Mouse (Mus musculus) embryonic facial prominence, embryonic 13.5 days (tissue): Measurements from ENCODE around the gene Slc38a4. TPM values are rescaled to one million over a fixed set of nuclear protein-coding genes. Genes with fewer than 3 reads are reported as not detected.

Experiments
- ATAC-seq: fragments of 200-750 bp; cut with Nextera tagmentation; 2 replicates; pipeline ENCODE4 v1.8.0; 2017; ENCODE audit warnings: low read depth; ENCODE audit not compliant: insufficient number of reproducible peaks, insufficient read depth, low FRiP score, low TSS enrichment
- H3K27ac ChIP-seq: fragments of 300-500 bp; sonication (generic); 2 replicates; pipeline ENCODE4 v1.5.1; 2015; ENCODE audit warnings: moderate library complexity, mild to moderate bottlenecking, inconsistent platforms
- H3K27me3 ChIP-seq: fragments of 300-500 bp; sonication (generic); 2 replicates; pipeline ENCODE4 v1.6.1; 2015; ENCODE audit warnings: mild to moderate bottlenecking, inconsistent platforms
- H3K36me3 ChIP-seq: fragments of 300-500 bp; sonication (generic); 2 replicates; pipeline ENCODE4 v1.6.1; 2015; ENCODE audit warnings: mild to moderate bottlenecking, inconsistent platforms
- H3K4me1 ChIP-seq: fragments of 300-500 bp; sonication (generic); 2 replicates; pipeline ENCODE4 v1.6.1; 2015; ENCODE audit warnings: inconsistent platforms
- H3K4me2 ChIP-seq: fragments of 300-500 bp; sonication (generic); 2 replicates; pipeline ENCODE4 v1.6.1; 2015; ENCODE audit warnings: moderate library complexity, mild to moderate bottlenecking, inconsistent platforms
- H3K4me3 ChIP-seq: fragments of 300-500 bp; sonication (generic); 2 replicates; pipeline ENCODE4 v1.5.1; 2015; ENCODE audit warnings: mild to moderate bottlenecking, inconsistent platforms
- H3K9ac ChIP-seq: fragments of 300-500 bp; sonication (generic); 2 replicates; pipeline ENCODE4 v1.6.1; 2015; ENCODE audit warnings: mild to moderate bottlenecking, inconsistent platforms
- H3K9me3 ChIP-seq: fragments of 300-500 bp; sonication (generic); 2 replicates; pipeline ENCODE4 v1.6.1; 2016; ENCODE audit warnings: inconsistent platforms
- WGBS: fragments of 180-500 bp; shearing (Covaris S2); methylation state at CpG from one replicate; pipeline ENCODE4 v1.1.7; 2015; ENCODE audit warnings: mixed read lengths; 5-methylcytosine and 5-hydroxymethylcytosine counted together
- polyA plus RNA-seq: library from polyadenylated mRNA; unstranded; fragments of >200 nt; fragmentation: Nextera tagmentation; extraction: Ambion mirVana; gene quantifications from 2 replicates; pipeline ENCODE4 v1.2.1, GENCODE M21; 2015

Slc38a4 gene
- polyA plus RNA-seq, 1 experiment from 2014 or later = 46.9 TPM

DNA sequence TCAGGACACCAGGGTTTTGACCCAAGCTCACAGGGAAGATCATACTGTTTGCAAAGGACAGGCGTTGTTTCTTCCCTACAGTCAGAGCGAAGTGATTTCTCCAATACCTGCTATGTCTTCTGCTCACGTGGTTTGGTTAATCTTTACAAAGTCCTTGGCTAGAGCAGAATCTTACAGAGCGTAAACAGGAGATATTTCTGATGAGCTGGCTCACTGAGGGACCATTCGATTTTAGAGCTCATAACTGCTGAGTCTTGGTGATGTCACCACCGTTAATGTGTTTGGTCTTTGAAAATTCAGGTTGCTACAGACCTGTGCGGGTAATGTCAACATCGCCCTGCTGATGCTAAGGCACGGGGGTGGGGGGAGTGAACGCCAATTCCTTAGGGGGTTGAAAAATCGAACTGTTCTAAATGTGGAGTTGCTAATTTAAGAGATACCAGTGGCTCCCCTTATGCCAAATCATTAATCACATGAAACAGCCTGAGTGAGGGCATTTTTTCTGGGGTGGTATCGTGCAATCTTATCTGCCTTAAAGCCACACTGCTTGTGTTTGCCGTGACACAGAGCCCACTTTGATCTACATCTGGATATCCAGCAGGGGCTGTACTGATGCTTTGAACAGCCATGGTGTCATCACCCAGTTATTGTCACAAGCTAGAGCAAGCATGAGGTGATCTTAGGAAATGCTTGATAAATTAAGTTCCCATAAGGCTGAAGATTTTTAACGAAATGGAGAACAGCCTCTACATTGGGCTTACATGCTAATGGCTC lies 44.0 kb downstream of the Slc38a4 start:
- Histone ChIP-seq H3K9ac (no peak overlapping the region), H3K27ac (no peak overlapping the region), H3K4me3 (no peak overlapping the region), H3K9me3 (no peaks in the 10 kb centered on the region), H3K36me3 (peaks cover 15% of the 10 kb centered on the region; the same call in 1 of the 2 replicates), H3K27me3 (no peaks in the 10 kb centered on the region), H3K4me2 (no peak overlapping the region), H3K4me1 (no peaks in the 10 kb centered on the region)
- 92% methylated on average over 14 of the region's 14 CpGs for WGBS
- no peak for ATAC-seq

DNA sequence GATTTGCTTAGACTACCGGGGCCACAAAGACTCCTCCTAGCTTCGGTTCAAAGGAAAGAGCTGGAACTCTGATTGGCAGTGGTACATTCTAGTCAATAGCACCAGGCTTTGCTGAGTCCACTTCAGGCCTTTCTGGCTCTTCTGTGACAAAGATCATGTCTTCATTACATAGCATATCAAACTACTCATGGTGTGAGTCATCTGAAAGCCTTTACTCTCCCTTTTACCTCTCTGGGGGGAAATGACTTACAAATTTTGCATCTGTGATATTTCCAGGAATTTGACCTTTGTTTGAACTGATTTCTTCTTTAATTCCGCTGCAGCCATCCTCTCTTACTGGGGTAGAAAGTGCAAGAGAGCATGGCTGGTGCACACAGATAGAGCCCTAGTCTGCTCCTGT lies 46.5 kb downstream of the Slc38a4 start:
- H3K27ac ChIP-seq = no peak overlapping the region
- H3K27me3 ChIP-seq = no peaks in the 10 kb centered on the region
- no peak overlapping the region for H3K4me2 ChIP-seq
- H3K4me3 ChIP-seq = no peak overlapping the region
- ATAC-seq = no peak
- 73% methylated on average over 3 of the region's 3 CpGs for WGBS
- H3K36me3 ChIP-seq = peaks cover 9% of the 10 kb centered on the region; the same call in 1 of the 2 replicates
- peaks cover 4% of the 10 kb centered on the region for H3K4me1 ChIP-seq
- no peak overlapping the region for H3K9ac ChIP-seq
- H3K9me3 ChIP-seq = no peaks in the 10 kb centered on the region

DNA sequence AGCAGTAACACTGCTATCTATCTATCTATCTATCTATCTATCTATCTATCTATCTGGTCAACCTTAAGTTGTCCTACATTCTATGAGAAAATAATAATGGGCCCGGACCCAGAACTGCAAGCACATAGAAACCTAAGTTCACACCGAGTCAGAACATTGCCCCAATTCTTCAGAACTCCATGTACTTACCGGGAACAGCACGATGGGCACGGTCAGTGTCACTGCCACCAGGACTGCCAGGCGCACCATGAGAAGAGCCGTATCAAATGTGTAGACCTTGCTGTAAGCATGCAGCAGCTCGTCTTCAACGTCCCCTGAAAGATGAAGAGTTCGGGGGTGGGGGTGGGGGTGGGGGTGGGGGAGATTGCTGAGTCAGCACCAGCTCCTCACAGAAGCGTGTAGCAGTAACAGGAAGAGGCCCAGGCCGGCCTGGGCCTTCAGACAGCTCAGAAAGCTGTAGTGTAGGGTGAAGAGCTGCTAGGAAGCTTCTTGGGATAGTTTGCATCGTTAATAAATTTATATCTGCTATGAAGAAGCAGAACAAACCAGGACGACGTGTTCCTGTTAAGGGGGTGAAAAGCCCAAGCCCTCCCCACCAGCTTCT lies 50.0 kb downstream of the Slc38a4 start:
- H3K9ac ChIP-seq = no peak overlapping the region
- peaks cover 9% of the 10 kb centered on the region; the same call in 1 of the 2 replicates for H3K36me3 ChIP-seq
- WGBS = 86% methylated on average over 15 of the region's 15 CpGs
- no peaks in the 10 kb centered on the region for H3K9me3 ChIP-seq
- H3K4me2 ChIP-seq = no peak overlapping the region
- no peak overlapping the region for H3K27ac ChIP-seq
- H3K4me1 ChIP-seq = peaks cover 39% of the 10 kb centered on the region
- no peak overlapping the region for H3K4me3 ChIP-seq
- H3K27me3 ChIP-seq = no peaks in the 10 kb centered on the region
- no peak for ATAC-seq

DNA sequence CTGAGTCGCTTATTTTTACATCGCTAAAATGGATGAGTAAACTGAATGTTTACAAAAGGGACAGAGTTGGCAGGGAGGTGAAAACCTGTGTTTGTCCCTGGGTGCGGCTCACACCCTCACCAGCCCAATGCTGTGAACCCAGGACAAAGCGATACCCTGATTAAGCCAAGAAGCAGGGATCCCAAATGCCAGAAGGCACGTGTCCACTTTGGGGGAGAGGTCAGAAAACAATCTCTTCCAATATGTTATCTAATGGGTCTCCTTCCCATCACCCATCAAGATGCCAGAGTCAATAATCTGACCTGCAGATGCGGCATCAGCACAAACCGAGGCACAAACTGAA lies 51.3 kb downstream of the Slc38a4 start:
- Histone ChIP-seq H3K9ac (no peak overlapping the region), H3K4me2 (no peak overlapping the region), H3K27ac (peak overlapping the region; percentile 63; the same call in 1 of the 2 replicates), H3K36me3 (peaks cover 8% of the 10 kb centered on the region; the same call in 1 of the 2 replicates), H3K4me1 (peaks cover 51% of the 10 kb centered on the region), H3K4me3 (no peak overlapping the region), H3K9me3 (no peaks in the 10 kb centered on the region), H3K27me3 (no peaks in the 10 kb centered on the region)
- no peak for ATAC-seq
- WGBS = 88% methylated on average over 7 of the region's 7 CpGs

DNA sequence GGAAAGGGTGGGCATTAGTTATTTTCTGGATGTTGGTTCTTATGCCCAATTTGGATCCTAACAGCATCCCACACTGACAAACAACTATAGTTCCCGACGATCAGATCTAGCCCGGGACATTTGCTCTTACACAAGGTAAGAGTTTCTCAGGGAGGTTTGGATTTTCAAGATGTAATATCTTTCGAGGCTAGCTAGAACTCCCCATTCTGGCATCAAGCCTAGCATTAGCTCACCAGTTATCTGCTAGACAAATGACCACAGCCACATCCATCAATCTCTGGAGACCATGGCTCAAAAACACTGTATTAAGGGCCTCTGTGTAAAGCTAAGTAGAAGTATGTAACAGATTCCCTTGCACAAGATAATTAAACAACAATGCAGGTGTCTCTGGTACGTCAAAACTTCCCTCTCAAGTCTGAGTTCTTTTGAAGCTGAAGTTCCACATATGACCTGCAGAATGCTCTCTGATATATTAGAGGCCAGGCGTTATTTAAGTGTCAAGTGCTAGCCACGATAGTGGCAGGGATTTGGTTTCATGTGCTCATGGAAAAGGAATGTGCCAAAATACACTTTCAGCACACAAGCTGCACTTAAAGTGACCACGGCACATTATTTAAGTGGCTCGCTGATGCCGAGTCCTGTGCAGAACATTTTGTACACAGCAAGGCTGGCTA lies 51.8 kb downstream of the Slc38a4 start:
- no peak for ATAC-seq
- H3K36me3 ChIP-seq = peaks cover 7% of the 10 kb centered on the region; the same call in 1 of the 2 replicates
- H3K9ac ChIP-seq = no peak overlapping the region
- H3K4me1 ChIP-seq = peaks cover 56% of the 10 kb centered on the region
- 54% methylated on average over 10 of the region's 10 CpGs for WGBS
- H3K4me2 ChIP-seq = no peak overlapping the region
- no peak overlapping the region for H3K4me3 ChIP-seq
- no peaks in the 10 kb centered on the region for H3K9me3 ChIP-seq
- H3K27ac ChIP-seq = peak overlapping the region; percentile 63
- H3K27me3 ChIP-seq = no peaks in the 10 kb centered on the region

DNA sequence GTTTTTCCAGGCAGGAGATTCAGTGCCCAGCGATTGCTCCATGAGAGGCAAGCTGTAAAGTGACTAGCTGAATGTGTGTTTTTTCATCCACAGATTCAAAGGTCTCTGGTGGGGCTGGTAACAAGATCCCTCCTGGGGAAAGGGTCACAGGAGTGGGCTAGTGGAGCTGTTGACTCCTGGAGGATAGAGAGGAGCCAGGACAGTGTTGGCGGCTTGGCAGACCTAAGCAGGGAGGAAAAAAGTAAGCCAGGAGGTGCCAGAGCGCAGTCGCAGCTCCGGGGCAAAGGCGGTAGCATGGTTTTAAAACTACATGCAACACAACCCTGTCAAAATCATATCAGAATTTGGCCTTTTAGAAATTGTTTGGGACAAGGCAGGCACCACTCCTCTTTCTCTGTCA lies 52.6 kb downstream of the Slc38a4 start:
- 68% methylated on average over 6 of the region's 6 CpGs for WGBS
- Histone ChIP-seq H3K36me3 (peaks cover 4% of the 10 kb centered on the region; the same call in 1 of the 2 replicates), H3K27ac (peak overlapping the region; percentile 63), H3K27me3 (no peaks in the 10 kb centered on the region), H3K4me3 (peak overlapping the region; percentile 16), H3K4me2 (peak overlapping the region; percentile 20), H3K4me1 (peaks cover 56% of the 10 kb centered on the region), H3K9me3 (no peaks in the 10 kb centered on the region), H3K9ac (0 out of 2 replicates have a peak overlapping the region, but pooled peaks have one; percentile 40)
- no peak for ATAC-seq

DNA sequence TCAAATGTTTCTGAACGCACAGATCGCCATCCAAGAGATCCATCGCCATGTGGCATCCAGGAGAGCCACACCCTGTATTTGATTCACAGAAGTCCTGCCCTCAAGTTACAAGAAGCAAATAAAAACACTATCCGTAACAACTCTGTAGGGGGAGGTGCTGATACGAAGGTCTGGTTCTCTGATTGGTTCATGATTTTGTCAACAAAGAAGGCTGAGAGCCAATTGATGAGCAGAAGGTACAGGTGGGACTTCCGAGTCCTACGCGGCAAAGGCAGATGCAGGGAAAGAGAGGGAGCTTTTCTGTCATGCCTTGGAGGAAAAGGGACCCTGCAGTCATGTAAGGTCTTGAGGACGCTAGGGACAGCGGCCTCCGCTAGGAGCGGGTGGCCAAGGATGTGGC lies 53.0 kb downstream of the Slc38a4 start:
- 67% methylated on average over 12 of the region's 12 CpGs for WGBS
- Histone ChIP-seq H3K4me2 (peak overlapping the region; percentile 20), H3K4me1 (peaks cover 56% of the 10 kb centered on the region), H3K9ac (0 out of 2 replicates have a peak overlapping the region, but pooled peaks have one; percentile 40), H3K27me3 (no peaks in the 10 kb centered on the region), H3K27ac (peak overlapping the region; percentile 63), H3K36me3 (peaks cover 3% of the 10 kb centered on the region; the same call in 1 of the 2 replicates), H3K4me3 (peak overlapping the region; percentile 16), H3K9me3 (no peaks in the 10 kb centered on the region)
- ATAC-seq = no peak

DNA sequence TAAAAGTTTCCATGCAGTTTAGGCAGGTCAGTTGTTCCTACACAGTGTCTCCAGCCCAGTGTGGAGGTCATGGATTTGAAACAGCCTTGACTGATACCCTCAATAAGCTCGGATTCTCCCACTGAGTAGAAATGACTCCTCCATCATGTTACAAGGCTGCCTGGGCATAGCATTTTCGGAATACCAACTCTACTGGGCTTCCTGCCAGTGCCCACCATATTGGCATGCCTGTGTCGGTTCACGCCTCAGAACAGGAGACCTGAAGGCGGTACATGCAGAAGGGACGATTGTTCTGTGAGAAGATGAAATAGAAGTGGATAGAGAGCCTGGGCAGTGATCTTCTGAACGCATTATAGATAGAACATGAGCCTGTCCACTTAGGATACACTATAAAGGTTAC lies 53.9 kb downstream of the Slc38a4 start:
- no peak overlapping the region for H3K9ac ChIP-seq
- H3K36me3 ChIP-seq = peaks cover 5% of the 10 kb centered on the region
- H3K4me1 ChIP-seq = peaks cover 56% of the 10 kb centered on the region
- H3K9me3 ChIP-seq = no peaks in the 10 kb centered on the region
- H3K4me3 ChIP-seq = no peak overlapping the region
- H3K4me2 ChIP-seq = no peak overlapping the region
- ATAC-seq = no peak
- no peaks in the 10 kb centered on the region for H3K27me3 ChIP-seq
- H3K27ac ChIP-seq = peak overlapping the region; percentile 95
- 68% methylated on average over 7 of the region's 7 CpGs for WGBS

DNA sequence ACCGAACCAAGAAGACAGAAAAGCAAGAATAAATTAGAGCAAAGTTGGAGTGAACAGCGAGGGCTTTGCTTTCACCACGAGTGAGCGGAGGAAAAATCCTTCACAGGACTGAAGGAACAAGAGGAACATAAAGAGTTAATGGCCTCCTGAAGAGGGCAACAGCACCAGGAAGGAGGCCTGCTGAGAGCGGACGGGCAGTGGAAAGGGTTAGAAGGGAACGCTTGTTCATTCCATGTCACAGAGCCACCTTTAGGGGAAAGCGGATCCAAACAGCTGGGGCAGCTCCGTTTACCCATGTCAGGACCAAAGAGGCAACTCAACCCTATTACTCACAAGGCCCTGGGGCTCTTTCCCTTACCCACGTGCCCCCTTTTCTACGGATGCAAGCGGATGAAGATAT lies 54.3 kb downstream of the Slc38a4 start:
- WGBS = 31% methylated on average over 12 of the region's 12 CpGs
- no peak for ATAC-seq
- Histone ChIP-seq H3K4me2 (0 out of 2 replicates have a peak overlapping the region, but pooled peaks have one; percentile 11), H3K4me3 (no peak overlapping the region), H3K27me3 (no peaks in the 10 kb centered on the region), H3K9me3 (no peaks in the 10 kb centered on the region), H3K9ac (0 out of 2 replicates have a peak overlapping the region, but pooled peaks have one; percentile 0), H3K27ac (peak overlapping the region; percentile 95), H3K4me1 (peaks cover 56% of the 10 kb centered on the region), H3K36me3 (peaks cover 7% of the 10 kb centered on the region)

DNA sequence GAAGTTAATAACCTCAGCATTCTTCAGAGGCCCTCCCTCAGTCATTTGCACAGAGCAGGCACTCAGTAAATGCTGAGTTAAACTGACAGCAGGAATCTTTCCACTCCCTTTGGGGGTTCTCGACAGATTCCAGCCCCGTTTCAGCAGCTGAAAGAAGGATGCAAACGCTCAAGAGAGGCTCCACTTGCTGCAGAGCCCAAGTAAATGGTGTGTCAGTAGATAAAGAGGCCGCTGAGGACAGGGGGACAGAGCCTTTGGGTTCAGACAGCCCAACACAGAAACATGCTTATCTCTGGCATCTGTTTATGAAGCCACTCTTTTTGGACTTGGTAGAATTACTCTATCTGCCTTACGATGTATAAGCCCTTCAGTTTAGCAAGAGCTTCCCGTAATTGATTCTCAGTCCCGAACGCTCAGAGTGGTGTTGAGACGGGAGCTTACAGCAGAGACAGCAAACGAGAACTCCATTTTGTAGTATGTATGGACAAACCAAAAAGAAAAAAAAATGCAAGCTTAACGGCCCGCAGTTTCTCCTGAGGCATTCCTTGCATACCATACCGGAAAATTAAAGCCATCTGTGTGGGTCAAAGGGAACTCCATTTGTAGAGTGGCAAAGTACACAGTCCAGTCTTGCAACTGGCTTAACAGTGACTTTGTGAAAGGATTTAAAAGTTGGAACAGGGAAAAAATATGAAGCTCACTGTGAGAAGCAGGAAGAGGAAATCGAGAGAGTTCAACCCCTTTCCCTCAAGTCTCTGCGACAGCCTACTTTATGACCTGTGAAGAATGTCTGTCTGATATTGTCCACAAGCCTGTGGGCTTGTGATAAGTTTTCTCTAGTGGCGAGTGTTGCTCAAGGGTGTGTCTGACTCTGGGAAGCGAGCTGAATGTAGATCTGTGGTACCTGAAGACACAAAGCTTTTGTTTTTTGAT lies 55.2 kb downstream of the Slc38a4 start:
- Histone ChIP-seq H3K36me3 (peaks cover 9% of the 10 kb centered on the region), H3K4me1 (peaks cover 56% of the 10 kb centered on the region), H3K9ac (peak overlapping the region; percentile 0; the same call in 1 of the 2 replicates), H3K27ac (peak overlapping the region; percentile 95), H3K4me3 (peak overlapping the region; percentile 9), H3K4me2 (peak overlapping the region; percentile 47), H3K27me3 (no peaks in the 10 kb centered on the region), H3K9me3 (no peaks in the 10 kb centered on the region)
- ATAC-seq = no peak; the same call in 1 of the 2 replicates
- 13% methylated on average over 17 of the region's 17 CpGs for WGBS

DNA sequence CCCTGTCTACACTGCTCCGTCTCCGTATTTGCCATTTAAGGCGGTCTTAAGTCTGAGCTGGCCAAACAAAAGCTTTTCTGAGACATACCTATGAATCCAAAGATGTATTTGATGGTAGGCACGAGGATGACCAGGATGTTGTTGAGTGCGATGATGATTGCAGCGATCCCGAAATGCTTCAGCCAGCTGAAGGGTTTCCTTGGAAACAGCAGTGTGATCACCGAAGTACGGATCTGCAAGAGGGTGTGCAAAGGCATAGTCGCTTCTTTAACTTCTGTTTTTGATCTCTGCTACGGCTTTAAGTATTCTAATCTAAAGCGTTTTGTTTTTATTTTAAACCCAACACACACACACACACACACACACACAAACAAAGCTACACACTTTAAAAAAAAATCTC lies 56.4 kb downstream of the Slc38a4 start:
- Histone ChIP-seq H3K9me3 (no peaks in the 10 kb centered on the region), H3K27me3 (no peaks in the 10 kb centered on the region), H3K9ac (no peak overlapping the region), H3K4me3 (no peak overlapping the region), H3K36me3 (peaks cover 9% of the 10 kb centered on the region), H3K4me1 (peaks cover 53% of the 10 kb centered on the region), H3K4me2 (no peak overlapping the region), H3K27ac (peak overlapping the region; percentile 95)
- 66% methylated on average over 12 of the region's 12 CpGs for WGBS
- ATAC-seq = no peak
